Mouse (Mus musculus) midbrain, embryonic 14.5 days (tissue): ENCODE data around the gene Mcfd2. TPM values are rescaled to one million over a fixed set of nuclear protein-coding genes. Genes with fewer than 3 reads are reported as not detected.

Source experiments
- ATAC-seq: fragments of 200-750 bp; cut with Nextera tagmentation; 2 replicates; pipeline ENCODE4 v1.8.0; 2017; ENCODE audit warnings: moderate number of reproducible peaks, moderate library complexity; ENCODE audit not compliant: low FRiP score, low TSS enrichment
- DNase-seq: peaks from one replicate; pipeline ENCODE4 v3.0.0-alpha.2; 2015
- H3K27ac ChIP-seq: fragments of 300-500 bp; sonication (generic); replicated peaks from 2 replicates; pipeline ENCODE4 v1.5.1; 2014; ENCODE audit warnings: mild to moderate bottlenecking, low read depth, low read length, moderate library complexity
- H3K27me3 ChIP-seq: fragments of 300-500 bp; sonication (generic); 2 replicates; pipeline ENCODE4 v1.6.1; 2014; ENCODE audit warnings: low read length, control low read depth, mixed read lengths; ENCODE audit not compliant: control insufficient read depth, insufficient read depth
- H3K36me3 ChIP-seq: fragments of 300-500 bp; sonication (generic); 2 replicates; pipeline ENCODE4 v1.6.1; 2014; ENCODE audit warnings: low read length, control low read depth; ENCODE audit not compliant: control insufficient read depth, insufficient read depth
- H3K4me1 ChIP-seq: fragments of 300-500 bp; sonication (generic); 2 replicates; pipeline ENCODE4 v1.6.1; 2014; ENCODE audit warnings: mild to moderate bottlenecking, antibody characterized with exemption, low read length, control low read depth; ENCODE audit not compliant: control insufficient read depth, insufficient read depth
- H3K4me2 ChIP-seq: fragments of 300-500 bp; sonication (generic); 2 replicates; pipeline ENCODE4 v1.6.1; 2014; ENCODE audit warnings: mild to moderate bottlenecking, low read length, moderate library complexity
- H3K4me3 ChIP-seq: fragments of 300-500 bp; sonication (generic); replicated peaks from 2 replicates; pipeline ENCODE4 v1.5.1; 2014; ENCODE audit warnings: low read depth, low read length
- H3K9ac ChIP-seq: fragments of 300-500 bp; sonication (generic); replicated peaks from 2 replicates; pipeline ENCODE4 v1.6.1; 2014; ENCODE audit warnings: mild to moderate bottlenecking, low read length, moderate library complexity
- H3K9me3 ChIP-seq: fragments of 300-500 bp; sonication (generic); 2 replicates; pipeline ENCODE4 v1.6.1; 2016; ENCODE audit warnings: low read length, control low read depth, mixed read lengths; ENCODE audit not compliant: control insufficient read depth
- WGBS: fragments of 180-500 bp; shearing (Covaris S2); extraction: QIAGEN DNeasy Blood & Tissue Kit; methylation state at CpG from one replicate; pipeline ENCODE4 v1.1.7; 2014; 5-methylcytosine and 5-hydroxymethylcytosine counted together
- polyA plus RNA-seq: library from polyadenylated mRNA; unstranded; fragments of >200 nt; fragmentation: Nextera tagmentation; extraction: Ambion mirVana; gene quantifications from 2 replicates; pipeline ENCODE4 v1.2.1, GENCODE M21; 2014

The Mcfd2 gene
- polyA plus RNA-seq, 1 experiment from 2014 or later: 48.1 TPM

GRCm38 (mm10) chr17:87264927-87265791, 576 bp downstream of the Mcfd2 start:
- Histone ChIP-seq H3K36me3 (peaks cover 6% of the 10 kb centered on the region; the same call in 1 of the 2 replicates), H3K9me3 (peaks cover 5% of the 10 kb centered on the region; the same call in 1 of the 2 replicates), H3K9ac (peak overlapping the region; percentile 94), H3K4me1 (peaks cover 10% of the 10 kb centered on the region), H3K27me3 (no peaks in the 10 kb centered on the region), H3K27ac (peak overlapping the region; percentile 76), H3K4me3 (peak overlapping the region; percentile 87), H3K4me2 (peak overlapping the region; percentile 70)
- DNase-seq: no peak
- 7% methylated on average over 28 of the region's 28 CpGs for WGBS
- peak; percentile 78 for ATAC-seq

- H3K27me3 ChIP-seq: no peaks in the 10 kb centered on the region
- H3K36me3 ChIP-seq: peaks cover 6% of the 10 kb centered on the region; the same call in 1 of the 2 replicates
- no peak overlapping the region for H3K27ac ChIP-seq
- WGBS: 95% methylated on average over 11 of the region's 11 CpGs
- peak overlapping the region; percentile 70 for H3K4me2 ChIP-seq
- DNase-seq (no peak), ATAC-seq (no peak)
- peaks cover 10% of the 10 kb centered on the region for H3K4me1 ChIP-seq
- H3K9me3 ChIP-seq: peaks cover 5% of the 10 kb centered on the region; the same call in 1 of the 2 replicates
- H3K9ac ChIP-seq: peak overlapping the region; percentile 94; the same call in 1 of the 2 replicates
- peak overlapping the region; percentile 87 for H3K4me3 ChIP-seq
Measured at GRCm38 (mm10) chr17:87264054-87264830, 1.5 kb downstream of the Mcfd2 start.

- ATAC-seq (no peak), DNase-seq (no peak)
- Histone ChIP-seq H3K27ac (no peak overlapping the region), H3K27me3 (no peaks in the 10 kb centered on the region), H3K9me3 (peaks cover 5% of the 10 kb centered on the region; the same call in 1 of the 2 replicates), H3K4me1 (peaks cover 10% of the 10 kb centered on the region), H3K36me3 (peaks cover 6% of the 10 kb centered on the region; the same call in 1 of the 2 replicates), H3K4me3 (no peak overlapping the region), H3K9ac (no peak overlapping the region), H3K4me2 (no peak overlapping the region)
- 93% methylated on average over 6 of the region's 6 CpGs for WGBS
Measured at GRCm38 (mm10) chr17:87263401-87263800, 2.3 kb downstream of the Mcfd2 start.

GRCm38 (mm10) chr17:87255672-87256071, 10.1 kb downstream of the Mcfd2 start:
- WGBS: 91% methylated on average over 16 of the region's 16 CpGs
- no peak overlapping the region for H3K9ac ChIP-seq

GRCm38 (mm10) chr17:87254384-87254783, 11.4 kb downstream of the Mcfd2 start:
- no peak for ATAC-seq
- Histone ChIP-seq H3K9ac (no peak overlapping the region), H3K4me2 (no peak overlapping the region), H3K36me3 (peaks cover 57% of the 10 kb centered on the region), H3K4me3 (no peak overlapping the region), H3K9me3 (no peaks in the 10 kb centered on the region), H3K4me1 (no peaks in the 10 kb centered on the region), H3K27ac (no peak overlapping the region), H3K27me3 (no peaks in the 10 kb centered on the region)
- WGBS: 87% methylated on average over 8 of the region's 8 CpGs
- DNase-seq: no peak

More at GRCm38 (mm10) chr17:87255672-87256071, 10.1 kb downstream of the Mcfd2 start:
- no peak overlapping the region for H3K27ac ChIP-seq
- no peaks in the 10 kb centered on the region for H3K27me3 ChIP-seq
- ATAC-seq (no peak), DNase-seq (no peak)
- no peaks in the 10 kb centered on the region for H3K4me1 ChIP-seq
- no peak overlapping the region for H3K4me2 ChIP-seq
- no peaks in the 10 kb centered on the region for H3K9me3 ChIP-seq
- H3K36me3 ChIP-seq: peaks cover 57% of the 10 kb centered on the region
- H3K4me3 ChIP-seq: no peak overlapping the region

- Histone ChIP-seq H3K9me3 (peaks cover 3% of the 10 kb centered on the region; the same call in 1 of the 2 replicates), H3K27me3 (no peaks in the 10 kb centered on the region), H3K27ac (no peak overlapping the region), H3K9ac (no peak overlapping the region), H3K4me3 (no peak overlapping the region), H3K4me2 (no peak overlapping the region), H3K4me1 (no peaks in the 10 kb centered on the region), H3K36me3 (no peaks in the 10 kb centered on the region)
- 64% methylated on average over 9 of the region's 9 CpGs for WGBS
- ATAC-seq (no peak), DNase-seq (no peak)
Measured at GRCm38 (mm10) chr17:87246103-87246502, 19.6 kb downstream of the Mcfd2 start.

GRCm38 (mm10) chr17:87237826-87238225, 27.9 kb downstream of the Mcfd2 start:
- DNase-seq (no peak), ATAC-seq (no peak)
- Histone ChIP-seq H3K4me1 (peaks cover 7% of the 10 kb centered on the region; the same call in 1 of the 2 replicates), H3K36me3 (no peaks in the 10 kb centered on the region), H3K27ac (no peak overlapping the region), H3K4me2 (no peak overlapping the region), H3K9ac (no peak overlapping the region), H3K9me3 (peaks cover 8% of the 10 kb centered on the region; the same call in 1 of the 2 replicates), H3K27me3 (no peaks in the 10 kb centered on the region), H3K4me3 (no peak overlapping the region)
- 88% methylated on average over 11 of the region's 11 CpGs for WGBS

- Histone ChIP-seq H3K36me3 (no peaks in the 10 kb centered on the region), H3K4me1 (peaks cover 7% of the 10 kb centered on the region; the same call in 1 of the 2 replicates), H3K4me3 (no peak overlapping the region), H3K27ac (no peak overlapping the region), H3K9ac (no peak overlapping the region), H3K9me3 (peaks cover 9% of the 10 kb centered on the region; the same call in 1 of the 2 replicates), H3K4me2 (no peak overlapping the region), H3K27me3 (no peaks in the 10 kb centered on the region)
- 49% methylated on average over 18 of the region's 18 CpGs for WGBS
- ATAC-seq: no peak
- peak; percentile 56 for DNase-seq
Measured at GRCm38 (mm10) chr17:87236725-87237650, 28.7 kb downstream of the Mcfd2 start.
